Mouse (Mus musculus) heart, embryonic 14.5 days (tissue): Measurements from ENCODE around the gene Bank1. TPM values are rescaled to one million over a fixed set of nuclear protein-coding genes. Genes with fewer than 3 reads are reported as not detected.

ENCODE experiments used
- ATAC-seq: fragments of 200-750 bp; cut with Nextera tagmentation; 2 replicates; pipeline ENCODE4 v1.8.0; 2017; ENCODE audit warnings: low read depth, moderate TSS enrichment; ENCODE audit not compliant: insufficient number of reproducible peaks, insufficient read depth, low FRiP score
- H3K27ac ChIP-seq, 2 experiments: fragments of 200-500 bp in 1 of 2; fragments of 300-500 bp in 1 of 2; sonication (generic) in 1 of 2; replicated peaks in 1 of 2; 2 replicates each; pipeline ENCODE4 v1.5.1; 2012 to 2014; ENCODE audit warnings: low read depth in 2 of 2, low read length in 2 of 2, control low read depth in 1 of 2, mild to moderate bottlenecking in 1 of 2, mixed read lengths in 1 of 2; ENCODE audit not compliant: control insufficient read depth in 1 of 2, insufficient read depth in 1 of 2
- H3K27me3 ChIP-seq: fragments of 300-500 bp; sonication (generic); 2 replicates; pipeline ENCODE4 v1.6.1; 2014; ENCODE audit warnings: mild to moderate bottlenecking, low read length, control low read depth; ENCODE audit not compliant: control insufficient read depth, insufficient read depth
- H3K36me3 ChIP-seq: fragments of 300-500 bp; sonication (generic); 2 replicates; pipeline ENCODE4 v1.6.1; 2014; ENCODE audit warnings: mild to moderate bottlenecking, control low read depth, low read length, mixed read lengths; ENCODE audit not compliant: control insufficient read depth, insufficient read depth
- H3K4me1 ChIP-seq, 2 experiments: fragments of 200-500 bp in 1 of 2; fragments of 300-500 bp in 1 of 2; sonication (generic) in 1 of 2; 2 replicates each; pipeline ENCODE4 v1.6.1; 2012 to 2014; ENCODE audit warnings: low read length in 2 of 2, control low read depth in 1 of 2, mixed read lengths in 1 of 2; ENCODE audit not compliant: control insufficient read depth in 2 of 2, insufficient read depth in 2 of 2
- H3K4me2 ChIP-seq: fragments of 300-500 bp; sonication (generic); 2 replicates; pipeline ENCODE4 v1.6.1; 2014; ENCODE audit warnings: mild to moderate bottlenecking, low read length
- H3K4me3 ChIP-seq, 2 experiments: fragments of 200-500 bp in 1 of 2; fragments of 300-500 bp in 1 of 2; sonication (generic) in 1 of 2; 2 replicates each; pipeline ENCODE4 v1.5.1; 2012 to 2014; ENCODE audit warnings: low read length in 2 of 2, mild to moderate bottlenecking in 2 of 2, control low read depth in 1 of 2, low read depth in 1 of 2, moderate library complexity in 1 of 2; ENCODE audit not compliant: control insufficient read depth in 1 of 2, insufficient read depth in 1 of 2
- H3K9ac ChIP-seq: fragments of 300-500 bp; sonication (generic); 2 replicates; pipeline ENCODE4 v1.6.1; 2014; ENCODE audit warnings: mild to moderate bottlenecking, low read length
- H3K9me3 ChIP-seq: fragments of 300-500 bp; sonication (generic); 2 replicates; pipeline ENCODE4 v1.6.1; 2016; ENCODE audit warnings: low read length, control low read depth; ENCODE audit not compliant: control insufficient read depth
- WGBS: fragments of 180-500 bp; shearing (Covaris S2); extraction: QIAGEN DNeasy Blood & Tissue Kit; methylation state at CpG from one replicate; pipeline ENCODE4 v1.1.7; 2014; 5-methylcytosine and 5-hydroxymethylcytosine counted together
- polyA plus RNA-seq: library from polyadenylated mRNA; unstranded; fragments of >200 nt; fragmentation: Nextera tagmentation; extraction: Ambion mirVana; gene quantifications from 2 replicates; pipeline ENCODE4 v1.2.1, GENCODE M21; 2014

Bank1 gene
- polyA plus RNA-seq, 1 experiment from 2014 or later = 0.62 TPM

- no peak for ATAC-seq
- Histone ChIP-seq H3K4me2 (no peak overlapping the region), H3K4me1 (no peaks in the 10 kb centered on the region), H3K9ac (no peak overlapping the region), H3K4me3 (no peak overlapping the region), H3K27me3 (no peaks in the 10 kb centered on the region), H3K27ac (no peak overlapping the region), H3K9me3 (no peaks in the 10 kb centered on the region), H3K36me3 (no peaks in the 10 kb centered on the region)
- 63% methylated on average over 2 of the region's 2 CpGs for WGBS
Observed at GRCm38 (mm10) chr3:136078535-136078934, 247.3 kb downstream of the Bank1 start.

DNA sequence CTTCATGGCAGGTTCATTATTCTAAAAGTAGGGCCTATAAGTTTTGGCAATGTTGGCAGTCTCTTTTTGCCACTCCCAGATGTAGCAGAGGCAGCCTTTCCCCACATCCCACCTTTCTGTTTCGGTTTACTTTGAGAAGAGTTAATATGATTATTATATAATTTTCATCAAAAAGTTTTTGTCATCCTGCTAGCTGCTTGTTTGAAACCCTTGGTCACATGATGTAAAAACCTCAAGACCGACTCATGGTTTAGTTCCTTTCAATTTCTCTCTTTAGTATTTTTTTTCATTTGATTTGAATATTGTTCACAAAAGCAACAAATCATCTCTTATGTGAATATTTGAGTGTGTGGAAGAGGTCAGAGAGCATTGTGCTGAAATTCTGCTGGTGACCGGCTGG, 255.5 kb downstream of the Bank1 start:
- Histone ChIP-seq H3K9ac (no peak overlapping the region), H3K27me3 (no peaks in the 10 kb centered on the region), H3K4me2 (no peak overlapping the region), H3K36me3 (no peaks in the 10 kb centered on the region), H3K9me3 (no peaks in the 10 kb centered on the region), H3K4me3 (no peak overlapping the region), H3K27ac (no peak overlapping the region), H3K4me1 (no peaks in the 10 kb centered on the region)
- 82% methylated on average over 3 of the region's 3 CpGs for WGBS
- no peak for ATAC-seq

DNA sequence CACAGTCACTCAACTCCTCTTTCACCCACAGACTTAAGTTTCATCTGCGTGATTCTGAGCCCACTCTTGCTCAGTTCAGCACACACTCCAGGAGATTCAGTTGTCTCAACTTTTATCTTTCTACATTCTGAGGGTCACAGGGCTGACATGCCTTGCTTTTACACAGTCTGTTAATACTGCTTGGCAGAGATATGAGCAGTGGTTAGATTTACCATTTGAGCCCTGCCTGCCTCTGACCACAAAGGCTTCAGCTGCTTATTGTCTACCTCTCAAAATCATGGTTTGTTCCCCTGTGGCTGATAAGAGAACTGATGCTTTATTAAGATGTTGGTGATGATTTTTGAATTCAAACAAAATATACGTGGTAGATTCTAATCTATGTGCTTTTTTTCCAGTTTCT, 264.0 kb downstream of the Bank1 start:
- 65% methylated on average over 2 of the region's 2 CpGs for WGBS
- H3K9me3 ChIP-seq = no peaks in the 10 kb centered on the region
- ATAC-seq = no peak
- H3K4me3 ChIP-seq = no peak overlapping the region
- no peaks in the 10 kb centered on the region for H3K27me3 ChIP-seq
- H3K36me3 ChIP-seq = no peaks in the 10 kb centered on the region
- no peak overlapping the region for H3K4me2 ChIP-seq
- no peaks in the 10 kb centered on the region for H3K4me1 ChIP-seq
- no peak overlapping the region for H3K9ac ChIP-seq
- no peak overlapping the region for H3K27ac ChIP-seq

GRCm38 (mm10) chr3:136050635-136051034, 275.2 kb downstream of the Bank1 start:
- Histone ChIP-seq H3K9me3 (no peaks in the 10 kb centered on the region), H3K27me3 (no peaks in the 10 kb centered on the region), H3K27ac (no peak overlapping the region), H3K36me3 (no peaks in the 10 kb centered on the region), H3K4me2 (no peak overlapping the region), H3K9ac (no peak overlapping the region), H3K4me3 (no peak overlapping the region), H3K4me1 (no peaks in the 10 kb centered on the region)
- WGBS = 72% methylated on average over 3 of the region's 3 CpGs
- no peak for ATAC-seq

- no peak overlapping the region for H3K9ac ChIP-seq
- H3K27ac ChIP-seq = no peak overlapping the region
- WGBS = 83% methylated on average over 6 of the region's 6 CpGs
- H3K9me3 ChIP-seq = no peaks in the 10 kb centered on the region
- no peak for ATAC-seq
- H3K4me3 ChIP-seq = no peak overlapping the region
- no peaks in the 10 kb centered on the region for H3K4me1 ChIP-seq
- no peaks in the 10 kb centered on the region for H3K27me3 ChIP-seq
- H3K4me2 ChIP-seq = no peak overlapping the region
- no peaks in the 10 kb centered on the region for H3K36me3 ChIP-seq
Observed at GRCm38 (mm10) chr3:136050215-136050614, 275.7 kb downstream of the Bank1 start.

- H3K4me3 ChIP-seq = no peak overlapping the region
- ATAC-seq = no peak
- H3K4me1 ChIP-seq = no peaks in the 10 kb centered on the region
- H3K9ac ChIP-seq = no peak overlapping the region
- peaks cover 9% of the 10 kb centered on the region for H3K9me3 ChIP-seq
- H3K4me2 ChIP-seq = no peak overlapping the region
- no peaks in the 10 kb centered on the region for H3K36me3 ChIP-seq
- no peaks in the 10 kb centered on the region for H3K27me3 ChIP-seq
- no peak overlapping the region for H3K27ac ChIP-seq
- 77% methylated on average over 4 of the region's 4 CpGs for WGBS
Observed at GRCm38 (mm10) chr3:136048026-136048425, 277.8 kb downstream of the Bank1 start.

GRCm38 (mm10) chr3:136045381-136045780, 280.5 kb downstream of the Bank1 start:
- WGBS = 92% methylated on average over 2 of the region's 2 CpGs
- Histone ChIP-seq H3K9ac (no peak overlapping the region), H3K4me1 (no peaks in the 10 kb centered on the region), H3K4me2 (no peak overlapping the region), H3K27me3 (no peaks in the 10 kb centered on the region), H3K4me3 (no peak overlapping the region), H3K9me3 (peaks cover 9% of the 10 kb centered on the region), H3K27ac (no peak overlapping the region), H3K36me3 (no peaks in the 10 kb centered on the region)
- no peak for ATAC-seq

DNA sequence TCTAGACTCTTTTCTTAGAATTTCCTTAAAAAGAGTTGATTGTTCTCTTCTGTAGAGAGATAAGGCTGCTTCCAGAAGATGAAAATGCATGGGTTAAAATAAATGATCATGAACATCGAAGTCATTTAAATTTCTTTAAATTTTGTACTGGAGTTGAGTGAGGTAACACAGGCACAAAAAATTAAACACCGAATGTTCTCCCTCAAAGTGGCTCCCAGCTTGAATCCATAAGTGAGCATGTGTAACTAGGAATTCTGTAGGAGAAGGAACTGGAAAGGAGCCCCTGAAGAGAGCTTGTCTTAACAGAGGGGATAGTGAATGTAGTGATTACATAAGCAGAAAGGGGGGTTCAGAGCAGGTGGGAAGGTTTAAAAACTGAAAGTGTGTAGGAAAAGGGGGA, 285.8 kb downstream of the Bank1 start:
- 83% methylated on average over 2 of the region's 2 CpGs for WGBS
- no peaks in the 10 kb centered on the region for H3K27me3 ChIP-seq
- H3K4me1 ChIP-seq = no peaks in the 10 kb centered on the region
- no peak overlapping the region for H3K4me2 ChIP-seq
- peaks cover 9% of the 10 kb centered on the region for H3K9me3 ChIP-seq
- no peaks in the 10 kb centered on the region for H3K36me3 ChIP-seq
- no peak for ATAC-seq
- H3K27ac ChIP-seq = no peak overlapping the region
- H3K4me3 ChIP-seq = no peak overlapping the region
- no peak overlapping the region for H3K9ac ChIP-seq
